Mouse (Mus musculus): ENCODE data around the gene Zdhhc12.

GRCm38 (mm10) chr2:30078760-30079159, 14.7 kb downstream of the Zdhhc12 start:
- TF ChIP-seq MAX (IDR thresholded peaks at IDR 0.05) = no peak
- no peak for TF ChIP-seq CTCF (IDR thresholded peaks at IDR 0.05; ENCODE audit: control insufficient read depth, insufficient read depth, insufficient read length)
- no peak for TF ChIP-seq CEBPB (IDR thresholded peaks at IDR 0.05; ENCODE audit: low read depth)
- TF ChIP-seq USF1 (IDR thresholded peaks at IDR 0.05; ENCODE audit: low read depth) = no peak
